Mouse (Mus musculus): ENCODE measurements around the gene Plekhg3. TPM values are rescaled to one million over a fixed set of nuclear protein-coding genes. Genes with fewer than 3 reads are reported as not detected.
A peak's percentile ranks its signal among the peaks of the same experiment; 100 is the strongest.

The Plekhg3 gene
- total RNA-seq, 1 experiment: 12.1 TPM

DNA sequence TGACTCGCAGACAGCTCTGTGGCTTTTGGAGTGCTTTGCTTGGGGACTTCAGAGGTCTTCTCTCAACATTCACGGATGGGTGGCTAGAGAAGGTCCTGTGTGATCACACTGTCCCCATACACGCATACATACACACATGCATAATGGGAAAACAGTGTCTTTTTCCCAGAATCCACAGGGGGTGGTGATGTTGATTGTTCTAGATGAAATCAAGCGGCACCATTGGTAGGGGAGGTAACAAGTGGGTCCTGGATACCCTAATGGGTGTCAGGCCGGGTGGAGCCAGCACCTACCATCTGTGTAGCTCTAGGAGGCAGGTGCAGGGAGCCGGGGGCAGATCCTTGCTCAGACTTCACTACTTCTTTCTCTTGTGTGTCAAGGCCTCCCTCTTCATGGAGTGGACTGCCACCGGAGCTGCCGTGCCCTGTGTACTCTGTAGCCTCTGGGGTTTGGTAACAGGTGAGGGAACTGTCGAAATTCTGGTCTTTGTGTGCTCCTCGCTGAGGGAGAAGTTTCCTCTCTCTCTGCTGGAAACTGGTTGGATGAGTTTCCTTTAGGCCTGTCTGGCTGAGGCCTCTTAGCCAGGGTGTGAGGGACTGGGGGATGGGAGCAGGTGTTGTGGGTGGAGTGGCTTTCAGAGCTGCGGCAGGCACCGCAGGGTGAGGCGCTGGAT, 16.9 kb downstream of the Plekhg3 start:
- DNase-seq (ENCODE audit: low read depth, low spot score): peak; percentile 68
- Histone ChIP-seq H3K9ac (ENCODE audit: insufficient read depth, low read depth, low read length, poor library complexity, severe bottlenecking) (peak overlapping the region; percentile 27; the same call in 1 of the 2 replicates), H3K27ac (ENCODE audit: insufficient read depth, low read depth, low read length, poor library complexity, severe bottlenecking) (peak overlapping the region; percentile 79), H3K4me3 (ENCODE audit: insufficient read depth in 1 of 2, low read depth in 1 of 2, low read length in 2 of 2, poor library complexity in 1 of 2, severe bottlenecking in 1 of 2) (peak overlapping the region; percentile 14 to 47; a peak in 3 of 4 replicates), H3K4me1 (ENCODE audit: control insufficient read depth in 2 of 2, insufficient read depth in 2 of 2, low read length in 2 of 2, poor library complexity in 1 of 2) (peaks cover 8 to 32% of the 10 kb centered on the region in 2 experiments), H3K9me3 (ENCODE audit: control insufficient read depth, insufficient read depth, low read depth, low read length) (no peaks in the 10 kb centered on the region), H3K36me3 (ENCODE audit: control insufficient read depth, insufficient read depth, low read length, poor library complexity, severe bottlenecking) (0 out of 2 replicates have a peak, but pooled peaks cover 2% of the 10 kb centered on the region)
- TF ChIP-seq MAFK (IDR thresholded peaks at IDR 0.05; ENCODE audit: insufficient read depth, low read depth, low read length): no peak
- no peak for TF ChIP-seq ZNF384 (IDR thresholded peaks at IDR 0.05; ENCODE audit: low read depth, low read length)
- no peak for TF ChIP-seq HCFC1 (IDR thresholded peaks at IDR 0.05; ENCODE audit: borderline replicate concordance, insufficient read depth, low read length)
- TF ChIP-seq ZC3H11A (IDR thresholded peaks at IDR 0.05; ENCODE audit: borderline replicate concordance, low read depth, low read length): no peak
- TF ChIP-seq CHD2 (IDR thresholded peaks at IDR 0.05; ENCODE audit: low read depth, low read length): peak; percentile 42; the same call in 1 of the 2 replicates
- in situ Hi-C loops (cut with MboI; ENCODE audit: low sequenced_read_pairs in 2 of 2, unreplicated experiment in 2 of 2): no loop called here

GRCm38 (mm10) chr12:76548082-76548423, 17.4 kb downstream of the Plekhg3 start:
- Histone ChIP-seq H3K4me1 (ENCODE audit: control insufficient read depth in 2 of 2, insufficient read depth in 2 of 2, low read length in 2 of 2, poor library complexity in 1 of 2) (peaks cover 8 to 32% of the 10 kb centered on the region in 2 experiments), H3K9ac (ENCODE audit: insufficient read depth, low read depth, low read length, poor library complexity, severe bottlenecking) (peak overlapping the region; percentile 1; the same call in 1 of the 2 replicates), H3K9me3 (ENCODE audit: control insufficient read depth, insufficient read depth, low read depth, low read length) (no peaks in the 10 kb centered on the region), H3K27ac (ENCODE audit: insufficient read depth, low read depth, low read length, poor library complexity, severe bottlenecking) (peak overlapping the region; percentile 79), H3K36me3 (ENCODE audit: control insufficient read depth, insufficient read depth, low read length, poor library complexity, severe bottlenecking) (0 out of 2 replicates have a peak, but pooled peaks cover 2% of the 10 kb centered on the region), H3K4me3 (ENCODE audit: insufficient read depth in 1 of 2, low read depth in 1 of 2, low read length in 2 of 2, poor library complexity in 1 of 2, severe bottlenecking in 1 of 2) (peak overlapping the region in 1 of 2 experiments; percentile 47; a peak in 3 of 4 replicates)
- in situ Hi-C loops (cut with MboI; ENCODE audit: low sequenced_read_pairs in 2 of 2, unreplicated experiment in 2 of 2): no loop called here
- TF ChIP-seq HCFC1 (IDR thresholded peaks at IDR 0.05; ENCODE audit: borderline replicate concordance, insufficient read depth, low read length) (no peak), MAFK (IDR thresholded peaks at IDR 0.05; ENCODE audit: insufficient read depth, low read depth, low read length) (no peak), CHD2 (IDR thresholded peaks at IDR 0.05; ENCODE audit: low read depth, low read length) (no peak), ZNF384 (IDR thresholded peaks at IDR 0.05; ENCODE audit: low read depth, low read length) (no peak), ZC3H11A (IDR thresholded peaks at IDR 0.05; ENCODE audit: borderline replicate concordance, low read depth, low read length) (no peak)
- no peak for DNase-seq (ENCODE audit: low read depth, low spot score)

DNA sequence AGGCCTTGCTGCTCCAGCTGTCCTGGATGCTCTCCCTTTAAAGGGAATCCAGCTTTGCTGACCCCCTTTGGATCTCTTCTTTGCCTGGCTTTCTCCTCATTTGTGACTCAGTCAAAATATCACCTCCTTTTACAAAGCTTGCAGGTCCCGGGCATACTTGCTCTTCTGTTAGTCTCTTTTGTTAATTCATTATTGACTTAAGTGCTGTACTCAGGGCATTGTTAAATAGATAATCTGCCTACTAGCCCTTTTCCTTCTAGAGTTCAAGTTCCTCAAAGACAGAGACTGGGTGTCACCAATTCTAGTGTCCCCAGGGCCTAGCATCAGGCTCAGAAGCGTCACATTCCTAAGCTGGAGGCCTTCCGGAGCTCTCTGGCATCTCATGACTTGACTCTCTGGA, 18.5 kb downstream of the Plekhg3 start:
- in situ Hi-C loops (cut with MboI; ENCODE audit: low sequenced_read_pairs in 2 of 2, unreplicated experiment in 2 of 2): no loop called here
- H3K36me3 ChIP-seq (ENCODE audit: control insufficient read depth, insufficient read depth, low read length, poor library complexity, severe bottlenecking): 0 out of 2 replicates have a peak, but pooled peaks cover 2% of the 10 kb centered on the region
- H3K4me3 ChIP-seq (ENCODE audit: insufficient read depth in 1 of 2, low read depth in 1 of 2, low read length in 2 of 2, poor library complexity in 1 of 2, severe bottlenecking in 1 of 2): no peak overlapping the region
- peak overlapping the region; percentile 48; the same call in 1 of the 2 replicates for H3K27ac ChIP-seq (ENCODE audit: insufficient read depth, low read depth, low read length, poor library complexity, severe bottlenecking)
- DNase-seq (ENCODE audit: low read depth, low spot score): peak; percentile 70
- H3K9me3 ChIP-seq (ENCODE audit: control insufficient read depth, insufficient read depth, low read depth, low read length): no peaks in the 10 kb centered on the region
- H3K4me1 ChIP-seq (ENCODE audit: control insufficient read depth in 2 of 2, insufficient read depth in 2 of 2, low read length in 2 of 2, poor library complexity in 1 of 2): peaks cover 8 to 36% of the 10 kb centered on the region in 2 experiments
- TF ChIP-seq CHD2 (IDR thresholded peaks at IDR 0.05; ENCODE audit: low read depth, low read length): peak; percentile 73
- no peak for TF ChIP-seq ZNF384 (IDR thresholded peaks at IDR 0.05; ENCODE audit: low read depth, low read length)
- no peak for TF ChIP-seq ZC3H11A (IDR thresholded peaks at IDR 0.05; ENCODE audit: borderline replicate concordance, low read depth, low read length)
- TF ChIP-seq MAFK (IDR thresholded peaks at IDR 0.05; ENCODE audit: insufficient read depth, low read depth, low read length): 0 out of 2 replicates have a peak, but pooled peaks have one; percentile 20
- TF ChIP-seq HCFC1 (IDR thresholded peaks at IDR 0.05; ENCODE audit: borderline replicate concordance, insufficient read depth, low read length): no peak
- H3K9ac ChIP-seq (ENCODE audit: insufficient read depth, low read depth, low read length, poor library complexity, severe bottlenecking): no peak overlapping the region

GRCm38 (mm10) chr12:76552321-76552720, 21.6 kb downstream of the Plekhg3 start:
- H3K27ac ChIP-seq (ENCODE audit: insufficient read depth, low read depth, low read length, poor library complexity, severe bottlenecking): no peak overlapping the region
- no peak for TF ChIP-seq ZC3H11A (IDR thresholded peaks at IDR 0.05; ENCODE audit: borderline replicate concordance, low read depth, low read length)
- TF ChIP-seq ZNF384 (IDR thresholded peaks at IDR 0.05; ENCODE audit: low read depth, low read length): no peak
- no peak for TF ChIP-seq HCFC1 (IDR thresholded peaks at IDR 0.05; ENCODE audit: borderline replicate concordance, insufficient read depth, low read length)
- TF ChIP-seq CHD2 (IDR thresholded peaks at IDR 0.05; ENCODE audit: low read depth, low read length): no peak
- TF ChIP-seq MAFK (IDR thresholded peaks at IDR 0.05; ENCODE audit: insufficient read depth, low read depth, low read length): no peak
- DNase-seq (ENCODE audit: low read depth, low spot score): no peak
- no peaks in the 10 kb centered on the region for H3K36me3 ChIP-seq (ENCODE audit: control insufficient read depth, insufficient read depth, low read length, poor library complexity, severe bottlenecking)
- H3K9ac ChIP-seq (ENCODE audit: insufficient read depth, low read depth, low read length, poor library complexity, severe bottlenecking): no peak overlapping the region
- in situ Hi-C loops (cut with MboI; ENCODE audit: low sequenced_read_pairs in 2 of 2, unreplicated experiment in 2 of 2): no loop called here
- H3K4me3 ChIP-seq (ENCODE audit: insufficient read depth in 1 of 2, low read depth in 1 of 2, low read length in 2 of 2, poor library complexity in 1 of 2, severe bottlenecking in 1 of 2): no peak overlapping the region
- peaks cover 8 to 39% of the 10 kb centered on the region in 2 experiments for H3K4me1 ChIP-seq (ENCODE audit: control insufficient read depth in 2 of 2, insufficient read depth in 2 of 2, low read length in 2 of 2, poor library complexity in 1 of 2)
- H3K9me3 ChIP-seq (ENCODE audit: control insufficient read depth, insufficient read depth, low read depth, low read length): no peaks in the 10 kb centered on the region
